Mouse (Mus musculus) erythroblast, adult 5-6 weeks (primary cell): Measurements from ENCODE around the gene Arhgef1. TPM values are rescaled to one million over a fixed set of nuclear protein-coding genes. Genes with fewer than 3 reads are reported as not detected.

Experiments
- ATAC-seq: replicated peaks from 2 replicates; pipeline ENCODE4 v1.8.0; 2016; ENCODE audit warnings: moderate number of reproducible peaks, mild to moderate bottlenecking, moderate TSS enrichment, inconsistent platforms; ENCODE audit not compliant: poor library complexity, low FRiP score, severe bottlenecking
- total RNA-seq, 2 experiments: library from RNA; stranded (forward) in 1 of 2; stranded (reverse) in 1 of 2; fragments of 150-400 nt in 1 of 2; fragments of 200-764, 138-1000 nt in 1 of 2; gene quantifications; 2 replicates each; pipeline versions ENCODE4 v1.2.3 to v1.2.4; 2015 to 2017; ENCODE audit warnings: low replicate concordance in 2 of 2

Gene Arhgef1
- total RNA-seq, 2 experiments from 2014 or later = 25.0 to 42.3 TPM

- no peak for ATAC-seq
These were observed 70.5 kb downstream of the Arhgef1 start for GRCm38 (mm10) chr7:24973208-24973607.

- no peak for ATAC-seq
These were observed 71.2 kb downstream of the Arhgef1 start for GRCm38 (mm10) chr7:24973902-24974301.

GRCm38 (mm10) chr7:24974893-24975595, 72.3 kb downstream of the Arhgef1 start:
- no peak for ATAC-seq

Other genes with a start within 250 kb of the Arhgef1 start
- gene Tex101, start 226.2 kb upstream of the Arhgef1 start, total RNA-seq (2015; ENCODE audit: low replicate concordance) = not detected in 2 replicates
- gene Tex101, start 226.2 kb upstream of the Arhgef1 start, total RNA-seq (2017; ENCODE audit: low replicate concordance) = not detected in 2 replicates
- gene BC049730, start 193.7 kb upstream of the Arhgef1 start, total RNA-seq (2015; ENCODE audit: low replicate concordance) = not detected in 2 replicates
- gene BC049730, start 193.7 kb upstream of the Arhgef1 start, total RNA-seq (2017; ENCODE audit: low replicate concordance) = not detected in 2 replicates
- gene Gm4763, start 176.0 kb upstream of the Arhgef1 start, total RNA-seq (2015; ENCODE audit: low replicate concordance) = not detected in 2 replicates
- gene Gm4763, start 176.0 kb upstream of the Arhgef1 start, total RNA-seq (2017; ENCODE audit: low replicate concordance) = not detected in 2 replicates
- 66.3 and 90.3 TPM in 2 replicates for gene Cd177, start 142.6 kb upstream of the Arhgef1 start, total RNA-seq (2015; ENCODE audit: low replicate concordance)
- 93.1 and 113 TPM in 2 replicates for gene Cd177, start 142.6 kb upstream of the Arhgef1 start, total RNA-seq (2017; ENCODE audit: low replicate concordance)
- gene Ceacam10, start 125.7 kb upstream of the Arhgef1 start, total RNA-seq (2015; ENCODE audit: low replicate concordance) = 5.4 and 9.2 TPM in 2 replicates
- gene Ceacam10, start 125.7 kb upstream of the Arhgef1 start, total RNA-seq (2017; ENCODE audit: low replicate concordance) = 3.9 and 9.7 TPM in 2 replicates
- gene Gm9844, start 40.7 kb upstream of the Arhgef1 start, total RNA-seq (2015; ENCODE audit: low replicate concordance) = not detected in 2 replicates
- 1.4 TPM in 1 of 2 replicates, not detected in the other for gene Gm9844, start 40.7 kb upstream of the Arhgef1 start, total RNA-seq (2017; ENCODE audit: low replicate concordance)
- gene Lypd4, start 33.0 kb upstream of the Arhgef1 start, total RNA-seq (2015; ENCODE audit: low replicate concordance) = not detected in 2 replicates
- gene Lypd4, start 33.0 kb upstream of the Arhgef1 start, total RNA-seq (2017; ENCODE audit: low replicate concordance) = not detected in 2 replicates
- gene Dmrtc2, start 32.9 kb upstream of the Arhgef1 start, total RNA-seq (2015; ENCODE audit: low replicate concordance) = not detected in 2 replicates
- not detected in 2 replicates for gene Dmrtc2, start 32.9 kb upstream of the Arhgef1 start, total RNA-seq (2017; ENCODE audit: low replicate concordance)
- 474 and 634 TPM in 2 replicates for gene Rps19, start 18.5 kb upstream of the Arhgef1 start, total RNA-seq (2015; ENCODE audit: low replicate concordance)
- gene Rps19, start 18.5 kb upstream of the Arhgef1 start, total RNA-seq (2017; ENCODE audit: low replicate concordance) = 204 and 237 TPM in 2 replicates
- gene Cd79a, start 5.5 kb upstream of the Arhgef1 start, total RNA-seq (2015; ENCODE audit: low replicate concordance) = 0.84 and 0.96 TPM in 2 replicates
- 0.43 TPM in 1 of 2 replicates, not detected in the other for gene Cd79a, start 5.5 kb upstream of the Arhgef1 start, total RNA-seq (2017; ENCODE audit: low replicate concordance)
- gene Gm4881, start 41.6 kb downstream of the Arhgef1 start, total RNA-seq (2015; ENCODE audit: low replicate concordance) = not detected in 2 replicates
- gene Gm4881, start 41.6 kb downstream of the Arhgef1 start, total RNA-seq (2017; ENCODE audit: low replicate concordance) = not detected in 2 replicates
- gene Rabac1, start 69.8 kb downstream of the Arhgef1 start, total RNA-seq (2015; ENCODE audit: low replicate concordance) = 11.7 and 35.0 TPM in 2 replicates
- gene Rabac1, start 69.8 kb downstream of the Arhgef1 start, total RNA-seq (2017; ENCODE audit: low replicate concordance) = 11.0 and 11.3 TPM in 2 replicates
- 11.5 and 14.6 TPM in 2 replicates for gene Atp1a3, start 103.0 kb downstream of the Arhgef1 start, total RNA-seq (2015; ENCODE audit: low replicate concordance)
- 3.8 and 4.9 TPM in 2 replicates for gene Atp1a3, start 103.0 kb downstream of the Arhgef1 start, total RNA-seq (2017; ENCODE audit: low replicate concordance)
- gene Grik5, start 169.4 kb downstream of the Arhgef1 start, total RNA-seq (2015; ENCODE audit: low replicate concordance) = 4.0 and 8.1 TPM in 2 replicates
- 6.6 and 14.4 TPM in 2 replicates for gene Grik5, start 169.4 kb downstream of the Arhgef1 start, total RNA-seq (2017; ENCODE audit: low replicate concordance)
- gene Zfp574, start 169.7 kb downstream of the Arhgef1 start, total RNA-seq (2015; ENCODE audit: low replicate concordance) = 1.9 and 2.7 TPM in 2 replicates
- gene Zfp574, start 169.7 kb downstream of the Arhgef1 start, total RNA-seq (2017; ENCODE audit: low replicate concordance) = 2.0 and 2.1 TPM in 2 replicates